Mouse (Mus musculus): ENCODE data around the gene Mto1. TPM values are rescaled to one million over a fixed set of nuclear protein-coding genes. Genes with fewer than 3 reads are reported as not detected.
A peak's percentile ranks its signal among the peaks of the same experiment; 100 is the strongest.
"Not testable (repeated sequence)": the region's sequence is repeated elsewhere in the genome, so short reads cannot be mapped to it uniquely, and the experiment has no call there.

Gene Mto1
- polyA plus RNA-seq, 1 experiment from 2014 or later = 27.0 TPM

DNA sequence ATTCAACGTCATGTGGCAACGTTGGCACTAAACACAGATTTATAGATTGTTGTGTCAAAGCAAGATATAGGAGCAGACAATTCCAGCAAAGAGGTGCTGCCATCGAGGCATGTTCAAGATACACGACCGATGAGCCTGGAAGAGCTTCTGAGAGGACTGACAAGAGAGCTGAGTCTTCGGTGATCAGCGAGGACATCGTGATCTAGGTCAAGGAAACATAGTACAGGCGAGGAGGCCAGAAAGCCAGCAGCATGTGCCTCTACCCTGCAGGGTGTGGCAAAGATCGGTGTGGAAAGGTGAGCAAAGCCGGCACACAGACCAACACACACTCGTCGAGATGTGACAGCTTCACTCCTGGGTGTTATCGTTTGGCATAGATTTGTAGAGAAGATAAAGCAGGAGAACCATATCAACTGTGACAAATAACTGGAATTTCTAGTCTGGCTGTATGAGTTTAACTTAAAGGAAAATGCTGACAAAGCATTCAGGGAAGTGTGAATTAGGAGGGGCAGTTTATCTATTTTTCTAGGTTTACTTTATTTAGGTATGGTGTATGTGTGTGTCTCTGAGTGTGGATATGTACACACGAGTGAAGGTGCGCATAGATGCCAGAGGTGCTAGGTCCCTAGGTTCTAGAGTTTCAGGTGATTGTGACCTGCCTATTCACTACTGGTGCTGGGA, 60.2 kb downstream of the Mto1 start:
- 0 out of 2 replicates have a peak, but pooled peaks have one; percentile 27 for ATAC-seq
- 77% methylated on average over 16 of the region's 16 CpGs for WGBS
- Histone ChIP-seq H3K9me3 (ENCODE audit: control insufficient read depth, low read length) (no peaks in the 10 kb centered on the region), H3K4me3 (ENCODE audit: low read length) (no peak overlapping the region), H3K27ac (ENCODE audit: low read length) (no peak overlapping the region), H3K4me1 (ENCODE audit: control insufficient read depth, insufficient read depth, low read length) (peaks cover 11% of the 10 kb centered on the region), H3K9ac (ENCODE audit: low read depth, low read length) (no peak overlapping the region), H3K4me2 (ENCODE audit: low read depth, low read length) (no peak overlapping the region), H3K27me3 (replicated peaks; ENCODE audit: control insufficient read depth, insufficient read depth, low read length) (no peaks in the 10 kb centered on the region), H3K36me3 (ENCODE audit: control insufficient read depth, insufficient read depth, low read length) (no peaks in the 10 kb centered on the region)

DNA sequence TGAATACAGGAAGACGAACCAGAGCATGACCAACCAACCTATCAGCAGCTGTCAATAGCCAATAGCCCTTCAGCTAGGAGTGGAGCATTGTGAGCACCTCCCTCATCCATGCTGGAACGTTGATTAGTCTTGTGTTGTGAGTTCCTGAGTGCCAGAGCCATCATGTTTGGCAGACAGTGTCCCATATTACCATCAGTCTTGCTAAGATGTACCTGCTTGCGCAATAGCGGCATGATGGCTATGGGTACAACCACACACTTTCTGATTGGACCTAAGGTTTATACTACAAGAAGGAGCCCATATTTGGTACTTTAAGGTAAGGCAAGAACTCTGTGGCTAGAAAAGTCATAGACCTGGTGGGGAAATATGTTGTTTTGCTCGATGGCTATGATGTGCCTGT, 63.7 kb downstream of the Mto1 start:
- Histone ChIP-seq H3K9me3 (ENCODE audit: control insufficient read depth, low read length) (no peaks in the 10 kb centered on the region), H3K9ac (ENCODE audit: low read depth, low read length) (no peak overlapping the region), H3K4me2 (ENCODE audit: low read depth, low read length) (no peak overlapping the region), H3K27ac (ENCODE audit: low read length) (no peak overlapping the region), H3K27me3 (replicated peaks; ENCODE audit: control insufficient read depth, insufficient read depth, low read length) (no peaks in the 10 kb centered on the region), H3K4me3 (ENCODE audit: low read length) (no peak overlapping the region), H3K4me1 (ENCODE audit: control insufficient read depth, insufficient read depth, low read length) (no peaks in the 10 kb centered on the region), H3K36me3 (ENCODE audit: control insufficient read depth, insufficient read depth, low read length) (no peaks in the 10 kb centered on the region)
- 92% methylated on average over 5 of the region's 5 CpGs for WGBS
- ATAC-seq = no peak

DNA sequence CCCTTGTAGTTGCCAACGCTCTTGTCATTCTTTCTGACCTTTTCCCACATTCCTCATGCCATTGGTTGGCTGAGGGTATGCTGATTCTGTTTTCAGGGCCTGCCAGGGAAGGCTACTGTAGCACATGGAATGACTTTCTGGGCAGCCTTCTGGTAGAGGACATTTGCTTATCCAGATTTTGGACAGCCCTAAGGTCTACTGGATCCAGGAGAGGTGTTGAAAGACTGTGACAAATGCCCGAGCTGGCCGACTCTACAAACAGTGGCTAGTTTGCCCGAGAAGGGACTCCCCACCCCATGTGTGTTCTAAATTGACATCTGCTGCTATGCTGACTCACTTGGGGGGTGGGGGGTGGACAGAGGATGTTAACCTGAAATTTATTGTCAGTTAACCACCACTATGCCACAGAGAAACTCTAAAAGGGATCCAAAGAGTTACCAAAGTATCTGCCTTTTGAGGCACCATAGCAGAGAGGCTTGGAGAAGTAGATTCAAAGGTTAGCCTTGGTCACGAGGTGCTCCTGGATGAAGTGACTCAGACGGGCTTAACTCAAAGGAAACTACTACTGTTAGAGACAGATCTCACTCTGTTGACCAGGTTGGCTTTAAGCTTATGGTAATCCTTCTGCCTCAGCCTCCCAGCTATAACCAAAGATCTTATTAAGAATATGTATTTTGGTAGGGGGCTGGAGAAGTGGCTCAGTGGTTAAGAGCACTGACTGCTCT, 65.9 kb downstream of the Mto1 start:
- no peaks in the 10 kb centered on the region for H3K27me3 ChIP-seq (replicated peaks; ENCODE audit: control insufficient read depth, insufficient read depth, low read length)
- no peak for ATAC-seq
- no peaks in the 10 kb centered on the region for H3K4me1 ChIP-seq (ENCODE audit: control insufficient read depth, insufficient read depth, low read length)
- no peaks in the 10 kb centered on the region for H3K36me3 ChIP-seq (ENCODE audit: control insufficient read depth, insufficient read depth, low read length)
- H3K27ac ChIP-seq (ENCODE audit: low read length) = no peak overlapping the region
- H3K9me3 ChIP-seq (ENCODE audit: control insufficient read depth, low read length) = no peaks in the 10 kb centered on the region
- WGBS = 68% methylated on average over 6 of the region's 6 CpGs
- no peak overlapping the region for H3K4me3 ChIP-seq (ENCODE audit: low read length)
- no peak overlapping the region for H3K9ac ChIP-seq (ENCODE audit: low read depth, low read length)
- H3K4me2 ChIP-seq (ENCODE audit: low read depth, low read length) = no peak overlapping the region

DNA sequence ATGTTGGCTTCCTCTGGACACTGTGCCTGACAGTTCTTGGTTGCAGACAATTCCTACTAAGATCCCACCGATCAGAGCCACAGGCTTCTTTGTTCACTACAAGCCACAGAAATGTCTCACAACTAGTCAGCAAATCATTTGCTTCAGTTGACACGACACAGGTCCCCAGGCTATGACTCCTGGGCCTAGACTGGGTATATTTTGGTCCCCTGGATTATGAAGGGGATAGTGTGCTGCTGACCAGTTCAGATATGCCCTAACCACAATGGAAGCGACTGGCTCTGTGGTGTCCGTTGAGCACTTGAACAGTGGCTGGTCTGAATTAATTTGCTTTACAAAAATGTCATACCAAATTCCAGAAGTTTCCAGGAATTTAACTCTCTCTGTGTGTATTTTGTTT, 66.7 kb downstream of the Mto1 start:
- no peaks in the 10 kb centered on the region for H3K36me3 ChIP-seq (ENCODE audit: control insufficient read depth, insufficient read depth, low read length)
- H3K27ac ChIP-seq (ENCODE audit: low read length) = no peak overlapping the region
- H3K9me3 ChIP-seq (ENCODE audit: control insufficient read depth, low read length) = no peaks in the 10 kb centered on the region
- no peak overlapping the region for H3K9ac ChIP-seq (ENCODE audit: low read depth, low read length)
- H3K4me3 ChIP-seq (ENCODE audit: low read length) = no peak overlapping the region
- H3K27me3 ChIP-seq (replicated peaks; ENCODE audit: control insufficient read depth, insufficient read depth, low read length) = no peaks in the 10 kb centered on the region
- H3K4me2 ChIP-seq (ENCODE audit: low read depth, low read length) = no peak overlapping the region
- ATAC-seq = no peak
- no peaks in the 10 kb centered on the region for H3K4me1 ChIP-seq (ENCODE audit: control insufficient read depth, insufficient read depth, low read length)
- WGBS = 86% methylated on average over 4 of the region's 4 CpGs

DNA sequence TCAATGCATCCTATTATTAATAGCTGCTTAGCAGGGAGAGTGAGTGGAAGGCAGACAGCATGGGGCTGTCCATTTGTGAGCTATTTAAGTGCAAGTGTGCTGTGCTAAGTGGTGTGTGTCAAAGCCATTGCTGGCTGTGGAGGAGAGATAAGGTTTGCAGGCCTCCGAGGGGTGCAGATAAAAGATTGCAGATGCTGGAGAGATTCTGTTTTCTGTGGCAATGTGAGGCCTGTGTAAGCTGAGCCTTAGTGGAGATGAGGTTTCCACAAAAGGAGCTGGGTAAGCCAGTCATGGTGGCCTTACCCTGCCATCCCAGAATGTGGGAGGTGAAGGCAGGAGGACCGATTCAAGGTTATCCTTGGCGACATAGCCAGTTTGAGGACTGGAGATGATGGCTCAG, 68.1 kb downstream of the Mto1 start:
- Histone ChIP-seq H3K27ac (ENCODE audit: low read length) (no peak overlapping the region), H3K4me3 (ENCODE audit: low read length) (no peak overlapping the region), H3K9ac (ENCODE audit: low read depth, low read length) (no peak overlapping the region), H3K27me3 (replicated peaks; ENCODE audit: control insufficient read depth, insufficient read depth, low read length) (no peaks in the 10 kb centered on the region), H3K36me3 (ENCODE audit: control insufficient read depth, insufficient read depth, low read length) (no peaks in the 10 kb centered on the region), H3K4me2 (ENCODE audit: low read depth, low read length) (no peak overlapping the region), H3K4me1 (ENCODE audit: control insufficient read depth, insufficient read depth, low read length) (peaks cover 8% of the 10 kb centered on the region), H3K9me3 (ENCODE audit: control insufficient read depth, low read length) (no peaks in the 10 kb centered on the region)
- ATAC-seq = no peak
- 66% methylated on average over 3 of the region's 3 CpGs for WGBS

DNA sequence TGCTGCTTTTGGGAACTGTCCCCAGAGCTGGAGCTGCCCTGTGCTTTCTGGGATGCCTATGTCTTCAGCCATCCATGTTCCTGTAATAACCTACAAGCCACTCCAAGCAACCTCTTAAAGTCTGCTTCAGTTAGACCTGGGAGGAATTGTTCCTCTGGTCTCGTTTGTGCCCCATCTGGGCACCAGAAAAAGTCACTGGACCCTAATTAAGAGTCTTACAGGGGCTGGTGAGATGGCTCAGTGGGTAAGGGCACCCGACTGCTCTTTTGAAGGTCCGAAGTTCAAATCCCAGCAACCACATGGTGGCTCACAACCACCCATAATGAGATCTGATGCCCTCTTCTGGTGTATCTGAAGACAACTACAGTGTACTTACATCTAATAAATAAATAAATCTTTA, 69.2 kb downstream of the Mto1 start:
- not testable (repeated sequence) for H3K27me3 ChIP-seq (replicated peaks; ENCODE audit: control insufficient read depth, insufficient read depth, low read length)
- WGBS = 74% methylated on average over 3 of the region's 3 CpGs

DNA sequence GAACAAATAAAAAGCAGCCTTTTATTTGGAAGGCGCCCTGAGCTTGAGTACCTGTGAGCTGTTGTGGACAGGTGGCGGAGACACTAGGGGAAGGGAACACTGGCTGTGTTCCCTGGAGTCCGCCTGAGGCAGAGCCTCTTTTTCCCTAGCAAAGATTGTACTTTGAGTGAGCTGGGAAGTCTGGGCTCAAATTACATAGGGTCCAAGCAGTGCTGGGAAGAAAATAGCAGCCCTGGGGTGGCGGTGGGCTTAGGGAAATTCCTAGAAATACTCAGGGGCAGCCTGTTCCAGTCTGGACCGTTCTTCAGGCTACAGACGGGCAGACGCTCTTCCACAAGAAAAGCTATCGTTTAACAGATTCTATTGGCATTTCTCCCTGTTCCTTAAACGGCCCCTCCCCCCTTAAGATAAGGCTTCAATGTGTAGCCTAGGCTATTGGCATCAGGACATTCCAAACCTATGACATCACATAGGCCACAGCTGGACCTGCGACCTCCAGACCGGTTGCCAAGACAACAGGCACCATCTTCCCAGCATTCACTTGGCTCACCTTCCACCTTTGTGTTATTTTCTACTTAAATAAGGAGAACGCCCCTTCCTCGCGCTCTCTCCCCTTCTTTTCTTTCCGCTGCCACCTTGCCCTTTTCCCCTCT, 72.2 kb downstream of the Mto1 start:
- ATAC-seq = peak; percentile 86
- whole genome bisulfite sequencing = 3% methylated on average over 15 of the region's 15 CpGs

More for the DNA sequence above, 69.2 kb downstream of the Mto1 start:
- not testable (repeated sequence) for H3K36me3 ChIP-seq (ENCODE audit: control insufficient read depth, insufficient read depth, low read length); ATAC-seq; H3K27ac ChIP-seq (ENCODE audit: low read length); H3K9ac ChIP-seq (ENCODE audit: low read depth, low read length); H3K4me3 ChIP-seq (ENCODE audit: low read length); H3K4me2 ChIP-seq (ENCODE audit: low read depth, low read length); H3K9me3 ChIP-seq (ENCODE audit: control insufficient read depth, low read length)
- H3K4me1 ChIP-seq (ENCODE audit: control insufficient read depth, insufficient read depth, low read length) = peaks cover 11% of the 10 kb centered on the region

DNA sequence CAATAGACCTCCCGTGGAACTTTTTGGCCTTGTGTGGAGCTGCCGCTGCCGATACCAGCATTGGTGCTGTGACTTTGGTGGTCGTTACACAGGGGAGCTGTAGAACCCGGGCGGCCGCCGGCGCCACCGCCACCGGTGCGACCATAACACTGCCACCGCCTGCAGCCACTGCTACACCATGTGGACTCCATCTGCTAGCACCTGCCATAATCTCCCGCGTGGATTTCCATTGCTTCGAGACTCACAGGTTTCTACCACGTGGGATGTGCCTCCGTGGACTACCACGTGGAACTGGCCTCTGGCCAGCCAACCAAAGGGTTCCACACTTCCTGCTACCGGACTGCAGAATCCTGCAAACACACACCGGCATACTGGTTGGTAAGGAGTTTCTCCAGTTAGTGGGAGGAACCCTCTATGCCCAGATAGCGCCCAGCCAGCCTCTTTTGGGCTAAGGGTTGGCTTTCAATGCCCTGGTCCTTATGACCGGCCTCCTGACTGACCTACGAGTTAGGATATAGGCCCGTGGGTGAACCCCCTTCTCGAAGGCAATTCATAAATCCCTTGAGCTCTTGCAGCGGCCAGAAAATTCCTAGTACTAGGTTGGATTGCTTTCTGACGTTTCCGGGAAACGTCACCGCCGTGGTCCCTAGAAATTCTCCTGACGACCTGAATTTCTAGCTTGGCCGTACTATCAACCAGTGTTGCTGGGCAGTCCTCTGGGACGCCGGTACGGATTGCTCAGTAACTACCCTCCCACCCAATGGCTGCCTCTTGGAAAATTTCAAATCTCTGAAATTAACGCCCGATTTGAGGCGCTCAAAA, 73.0 kb downstream of the Mto1 start:
- peak overlapping the region; percentile 47 for H3K4me3 ChIP-seq (ENCODE audit: low read length)
- peak overlapping the region; percentile 99 for H3K4me2 ChIP-seq (ENCODE audit: low read depth, low read length)
- H3K9ac ChIP-seq (ENCODE audit: low read depth, low read length) = peak overlapping the region; percentile 71
- H3K4me1 ChIP-seq (ENCODE audit: control insufficient read depth, insufficient read depth, low read length) = peaks cover 13% of the 10 kb centered on the region
- WGBS = 1% methylated on average over 40 of the region's 40 CpGs
- peak; percentile 65 for ATAC-seq
- no peaks in the 10 kb centered on the region for H3K36me3 ChIP-seq (ENCODE audit: control insufficient read depth, insufficient read depth, low read length)
- H3K9me3 ChIP-seq (ENCODE audit: control insufficient read depth, low read length) = no peaks in the 10 kb centered on the region
- H3K27me3 ChIP-seq (replicated peaks; ENCODE audit: control insufficient read depth, insufficient read depth, low read length) = no peaks in the 10 kb centered on the region
- H3K27ac ChIP-seq (ENCODE audit: low read length) = peak overlapping the region; percentile 53

More for the DNA sequence above, 72.2 kb downstream of the Mto1 start:
- H3K36me3 ChIP-seq (ENCODE audit: control insufficient read depth, insufficient read depth, low read length) = no peaks in the 10 kb centered on the region
- peak overlapping the region; percentile 71 for H3K9ac ChIP-seq (ENCODE audit: low read depth, low read length)
- H3K4me2 ChIP-seq (ENCODE audit: low read depth, low read length) = peak overlapping the region; percentile 99
- H3K4me1 ChIP-seq (ENCODE audit: control insufficient read depth, insufficient read depth, low read length) = peaks cover 11% of the 10 kb centered on the region
- peak overlapping the region; percentile 47 for H3K4me3 ChIP-seq (ENCODE audit: low read length)
- H3K9me3 ChIP-seq (ENCODE audit: control insufficient read depth, low read length) = no peaks in the 10 kb centered on the region
- H3K27ac ChIP-seq (ENCODE audit: low read length) = peak overlapping the region; percentile 77
- H3K27me3 ChIP-seq (replicated peaks; ENCODE audit: control insufficient read depth, insufficient read depth, low read length) = no peaks in the 10 kb centered on the region

DNA sequence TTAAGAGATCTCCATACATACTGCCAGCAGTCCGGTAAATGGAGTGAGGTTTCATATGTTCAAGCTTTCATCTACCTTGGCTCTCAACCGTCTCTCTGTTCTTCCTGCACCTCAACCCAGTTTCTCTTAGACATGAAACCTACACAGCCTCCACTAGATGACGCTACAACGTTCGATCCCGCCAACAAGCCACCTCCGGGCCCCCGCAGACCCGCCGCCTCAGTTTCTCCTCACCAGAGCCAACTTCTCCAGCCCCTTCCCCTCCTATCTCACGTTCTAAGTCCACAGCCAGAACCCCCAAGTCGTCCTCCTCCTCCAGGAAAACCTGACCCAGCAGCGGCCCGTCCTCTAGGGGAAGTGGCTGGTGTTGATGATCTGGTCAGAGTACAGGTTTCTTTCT, 73.7 kb downstream of the Mto1 start:
- no peaks in the 10 kb centered on the region for H3K9me3 ChIP-seq (ENCODE audit: control insufficient read depth, low read length)
- H3K9ac ChIP-seq (ENCODE audit: low read depth, low read length) = peak overlapping the region; percentile 71
- H3K4me2 ChIP-seq (ENCODE audit: low read depth, low read length) = peak overlapping the region; percentile 99
- H3K27me3 ChIP-seq (replicated peaks; ENCODE audit: control insufficient read depth, insufficient read depth, low read length) = no peaks in the 10 kb centered on the region
- WGBS = 27% methylated on average over 14 of the region's 14 CpGs
- H3K27ac ChIP-seq (ENCODE audit: low read length) = peak overlapping the region; percentile 53
- H3K4me1 ChIP-seq (ENCODE audit: control insufficient read depth, insufficient read depth, low read length) = peaks cover 13% of the 10 kb centered on the region
- H3K36me3 ChIP-seq (ENCODE audit: control insufficient read depth, insufficient read depth, low read length) = no peaks in the 10 kb centered on the region
- peak overlapping the region; percentile 47 for H3K4me3 ChIP-seq (ENCODE audit: low read length)
- peak; percentile 24 for ATAC-seq

Measured in intestine, embryonic 16.5 days (tissue).